Comparison of ENCODE assay signal across 16 mouse cellular contexts in genomic region chr3:155039012-155039836, GRCm38 (mm10). TPM values are rescaled to one million over a fixed set of nuclear protein-coding genes. Genes with fewer than 3 reads are reported as not detected.
A peak's percentile ranks its signal among the peaks of the same experiment; 100 is the strongest.
DNase-seq lines count a peak whose midpoint lies in the region; ATAC-seq and TF ChIP-seq lines count a peak whose summit lies in the region.
"Had no signal": no experiment of that assay in that cellular context is flagged by ENCODE, and none has a peak within 500 bp of the region (broad histone marks: within the 10 kb centered on the region; RNA-seq: fewer than 3 reads in every experiment).

No protein-coding gene starts in this region.

- 29% methylated on average over 1 of the region's 1 CpGs for WGBS in kidney, postnatal 0 days
- WGBS in kidney, adult 2 months = 38% methylated on average over 1 of the region's 1 CpGs

- no peaks in the 10 kb centered on the region for H3K27me3 ChIP-seq in kidney, postnatal 0 days (ENCODE audit: insufficient read depth, low read length)
- H3K27me3 ChIP-seq in kidney, adult 2 months (replicated peaks; ENCODE audit: control insufficient read depth, insufficient read depth, low read length) = no peaks in the 10 kb centered on the region
- H3K27me3 ChIP-seq: hindbrain, embryonic 13.5 days had no signal

- no peak overlapping the region for H3K27ac ChIP-seq in kidney, postnatal 0 days
- no peak overlapping the region for H3K27ac ChIP-seq in kidney, adult 2 months (ENCODE audit: insufficient read depth, low read depth, low read length)
- H3K27ac ChIP-seq: hindbrain, embryonic 13.5 days; liver, embryonic 14.5 days; stomach, postnatal 0 days had no signal

- no peak overlapping the region for H3K4me3 ChIP-seq in kidney, postnatal 0 days (replicated peaks; ENCODE audit: low read depth, low read length)
- H3K4me3 ChIP-seq in kidney, adult 2 months (ENCODE audit: insufficient read depth, low read depth, low read length) = no peak overlapping the region
- H3K4me3 ChIP-seq: hindbrain, embryonic 13.5 days had no signal

- TF ChIP-seq CTCF in kidney, postnatal 0 days (IDR thresholded peaks at IDR 0.05; ENCODE audit: low read depth) = peak; percentile 15; the same call in 1 of the 2 replicates
- TF ChIP-seq CTCF in kidney, adult 2 months (conservative IDR thresholded peaks at IDR 0.05; ENCODE audit: insufficient read depth, insufficient read length, low read depth, low read length) = no peak

- H3K4me1 ChIP-seq in kidney, postnatal 0 days (replicated peaks; ENCODE audit: insufficient read depth, low read length) = no peaks in the 10 kb centered on the region
- H3K4me1 ChIP-seq in kidney, adult 2 months (ENCODE audit: control insufficient read depth, insufficient read depth, low read length) = no peaks in the 10 kb centered on the region
- H3K4me1 ChIP-seq: hindbrain, embryonic 13.5 days had no signal

- no peak for ATAC-seq in kidney, postnatal 0 days (replicated peaks; ENCODE audit: low FRiP score, low read depth)
- ATAC-seq in CD4-positive, CD25-positive, alpha-beta regulatory T cell, adult 4 months = no peak

- no peak overlapping the region for H3K9ac ChIP-seq in kidney, postnatal 0 days (ENCODE audit: low read depth, low read length)
- H3K9ac ChIP-seq: hindbrain, embryonic 13.5 days; liver, embryonic 14.5 days had no signal

- peak; percentile 3 for DNase-seq in adrenal gland, adult 2 months
- no peak for DNase-seq in adrenal gland, adult 8-10 months
- DNase-seq in kidney, postnatal 0 days (ENCODE audit: low spot score) = no peak
- no peak for DNase-seq in kidney, adult 2 months
- DNase-seq in embryo, embryonic 10 days (ENCODE audit: low spot score) = peak; percentile 40
- DNase-seq in heart, postnatal 4 days = peak; percentile 20
- no peak for DNase-seq in cerebellum, postnatal 36 days
- DNase-seq: cerebellum, adult 9-10 months; layer of hippocampus, adult 9-11 months; lung, postnatal 4 days had no signal

- no peak for TF ChIP-seq POLR2A in kidney, adult 2 months (IDR thresholded peaks at IDR 0.05; ENCODE audit: low read depth, low read length)

- H3K4me2 ChIP-seq in kidney, postnatal 0 days (ENCODE audit: low read length) = no peak overlapping the region
- H3K4me2 ChIP-seq: hindbrain, embryonic 13.5 days had no signal

- no peaks in the 10 kb centered on the region for H3K9me3 ChIP-seq in kidney, postnatal 0 days (replicated peaks; ENCODE audit: low read length)
- H3K9me3 ChIP-seq: hindbrain, embryonic 13.5 days had no signal

- H3K36me3 ChIP-seq in kidney, postnatal 0 days (ENCODE audit: insufficient read depth, low read length) = no peaks in the 10 kb centered on the region
- H3K36me3 ChIP-seq in kidney, adult 2 months (ENCODE audit: control insufficient read depth, insufficient read depth, low read length) = no peaks in the 10 kb centered on the region
- H3K36me3 ChIP-seq: hindbrain, embryonic 13.5 days had no signal

RNA-seq across cellular contexts. Expression of gene Tnni3k, which starts 16.0 kb away (rescaled TPM):
- not detected for total RNA-seq in adrenal gland, adult 2 months (2021)
- not detected in 2 replicates for polyA plus RNA-seq in adrenal gland, adult 2 months (2012; rRNA removed)
- total RNA-seq in adrenal gland, adult 8-10 months (2022) = not detected
- not detected in 2 replicates for polyA plus RNA-seq in kidney, postnatal 0 days (2015; fragmentation: Nextera tagmentation; extraction: Ambion mirVana)
- polyA plus RNA-seq in kidney, adult 2 months (2012; rRNA removed) = 0.05 TPM in 1 of 2 replicates, not detected in the other
- total RNA-seq in heart, postnatal 4 days (2021) = 100 to 1,000 TPM; 116 to 120 TPM
- under 1 TPM in 1 of 2 experiments, not detected in 1; 0.61 TPM for polyA plus RNA-seq in CD4-positive, CD25-positive, alpha-beta regulatory T cell, adult 4 months (2017; shearing (Covaris generic))
- polyA plus RNA-seq: kidney, embryonic 14.5 days; liver, embryonic 14.5 days had no signal

RNA-seq across cellular contexts. Expression of gene Fpgt, which starts 54.0 kb away (rescaled TPM):
- 10 to 100 TPM; 26.6 to 34.7 TPM for total RNA-seq in adrenal gland, adult 2 months (2021)
- 4.4 and 6.3 TPM in 2 replicates for polyA plus RNA-seq in adrenal gland, adult 2 months (2012; rRNA removed)
- 10 to 100 TPM; 25.2 to 40.6 (median 26.7) TPM for total RNA-seq in adrenal gland, adult 8-10 months (2022)
- polyA plus RNA-seq in kidney, postnatal 0 days (2015; fragmentation: Nextera tagmentation; extraction: Ambion mirVana) = 12.2 and 12.5 TPM in 2 replicates
- 12.1 and 12.5 TPM in 2 replicates for polyA plus RNA-seq in kidney, adult 2 months (2012; rRNA removed)
- total RNA-seq in heart, postnatal 4 days (2021) = 10 to 100 TPM; 10.5 to 11.6 TPM
- 10 to 100 TPM; 29.3 to 33.9 TPM for polyA plus RNA-seq in CD4-positive, CD25-positive, alpha-beta regulatory T cell, adult 4 months (2017; shearing (Covaris generic))

RNA-seq across cellular contexts. Expression of gene Lrriq3, which starts 54.0 kb away (rescaled TPM):
- total RNA-seq in adrenal gland, adult 2 months (2021) = 1 to 10 TPM in 1 of 2 experiments, under 1 TPM in 1; 0.89 to 1.0 TPM
- polyA plus RNA-seq in adrenal gland, adult 2 months (2012; rRNA removed) = 0.12 and 0.44 TPM in 2 replicates
- 1 to 10 TPM; 1.3 to 2.0 (median 1.5) TPM for total RNA-seq in adrenal gland, adult 8-10 months (2022)
- polyA plus RNA-seq in kidney, postnatal 0 days (2015; fragmentation: Nextera tagmentation; extraction: Ambion mirVana) = 1.9 and 2.3 TPM in 2 replicates
- 0.72 and 0.81 TPM in 2 replicates for polyA plus RNA-seq in kidney, adult 2 months (2012; rRNA removed)
- total RNA-seq in heart, postnatal 4 days (2021) = under 1 TPM; 0.32 to 0.33 TPM
- under 1 TPM; 0.73 to 0.77 TPM for polyA plus RNA-seq in CD4-positive, CD25-positive, alpha-beta regulatory T cell, adult 4 months (2017; shearing (Covaris generic))
- polyA plus RNA-seq: small intestine, adult 2 months had no signal

Comparison
In these comparisons a context has a peak if more than half of its experiments do, and no peak if none do; other contexts are left out.
1. DNase-seq: peak in adrenal gland, adult 2 months (single experiment), embryo, embryonic 10 days (single experiment) and heart, postnatal 4 days (single experiment); none in adrenal gland, adult 8-10 months (single experiment), kidney, postnatal 0 days (single experiment), kidney, adult 2 months (single experiment) and cerebellum, postnatal 36 days (0 of 2).